11 mouse cellular contexts compared by ENCODE assay signal in the genomic region with DNA sequence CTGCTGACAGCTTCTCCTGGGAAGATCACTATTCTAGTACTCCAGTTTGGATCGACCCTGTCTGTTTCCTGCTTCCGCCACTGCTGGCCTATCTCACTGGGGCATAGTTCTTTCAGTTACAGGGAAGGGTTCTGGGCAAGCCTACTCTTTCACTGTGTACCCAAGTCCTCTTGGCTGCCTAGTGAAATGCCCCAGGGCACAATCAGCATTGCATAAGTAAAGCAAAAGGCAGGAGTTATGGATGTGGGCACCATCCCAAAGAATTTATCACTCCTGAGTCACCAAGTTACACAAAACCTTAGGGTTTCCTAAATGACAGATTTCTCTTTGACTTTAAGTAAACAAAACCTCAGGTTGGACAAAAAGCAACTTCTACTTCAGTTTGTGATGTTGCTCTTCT. TPM values are rescaled to one million over a fixed set of nuclear protein-coding genes. Genes with fewer than 3 reads are reported as not detected.
A peak's percentile ranks its signal among the peaks of the same experiment; 100 is the strongest.
DNase-seq lines count a peak whose midpoint lies in the region; ATAC-seq and TF ChIP-seq lines count a peak whose summit lies in the region.
"Had no signal": no experiment of that assay in that cellular context is flagged by ENCODE, and none has a peak within 500 bp of the region (broad histone marks: within the 10 kb centered on the region; RNA-seq: fewer than 3 reads in every experiment).

No protein-coding gene starts in this region.

- no peak overlapping the region for H3K9ac ChIP-seq in heart, adult 2 months (ENCODE audit: low read depth, low read length)
- no peak overlapping the region for H3K9ac ChIP-seq in heart, embryonic 12.5 days
- H3K9ac ChIP-seq in midbrain, embryonic 11.5 days (ENCODE audit: low read length) = no peak overlapping the region
- H3K9ac ChIP-seq in intestine, postnatal 0 days (ENCODE audit: low read depth, low read length) = no peak overlapping the region
- no peak overlapping the region for H3K9ac ChIP-seq in stomach, embryonic 16.5 days (ENCODE audit: low read length)
- H3K9ac ChIP-seq: embryonic facial prominence, embryonic 13.5 days; limb, embryonic 13.5 days had no signal

- TF ChIP-seq CTCF in heart, adult 2 months (IDR thresholded peaks at IDR 0.05) = no peak
- TF ChIP-seq CTCF in intestine, postnatal 0 days (IDR thresholded peaks at IDR 0.05; ENCODE audit: low read depth) = no peak

- TF ChIP-seq EP300 in heart, adult 2 months (IDR thresholded peaks at IDR 0.05; ENCODE audit: insufficient read depth, low read depth, low read length) = no peak

- no peaks in the 10 kb centered on the region for H3K9me3 ChIP-seq in heart, embryonic 12.5 days (replicated peaks)
- no peaks in the 10 kb centered on the region for H3K9me3 ChIP-seq in midbrain, embryonic 11.5 days (ENCODE audit: control insufficient read depth, low read length)
- no peaks in the 10 kb centered on the region for H3K9me3 ChIP-seq in midbrain, embryonic 10.5 days (replicated peaks)
- H3K9me3 ChIP-seq in intestine, postnatal 0 days (ENCODE audit: control insufficient read depth) = no peaks in the 10 kb centered on the region
- no peaks in the 10 kb centered on the region for H3K9me3 ChIP-seq in stomach, embryonic 16.5 days (replicated peaks; ENCODE audit: control insufficient read depth, low read length)
- H3K9me3 ChIP-seq: embryonic facial prominence, embryonic 13.5 days; limb, embryonic 13.5 days had no signal

- DNase-seq in heart, adult 2 months = peak in 1 of 2 experiments; percentile 11
- peak; percentile 31 for DNase-seq in midbrain, embryonic 11.5 days (ENCODE audit: low spot score, missing footprints)
- DNase-seq in midbrain, embryonic 10.5 days (ENCODE audit: low spot score) = no peak
- no peak for DNase-seq in left cerebral cortex, postnatal 4 days
- DNase-seq in thymus, postnatal 10 days (ENCODE audit: low spot score in 2 of 2) = no peak
- DNase-seq: cerebellum, adult 8-10 months had no signal

- WGBS in heart, adult 2 months = 33% methylated on average over 2 of the region's 2 CpGs
- WGBS in heart, embryonic 12.5 days = 49% methylated on average over 2 of the region's 2 CpGs
- WGBS in midbrain, embryonic 11.5 days = 81% methylated on average over 2 of the region's 2 CpGs
- WGBS in midbrain, embryonic 10.5 days = 86% methylated on average over 2 of the region's 2 CpGs
- WGBS in intestine, postnatal 0 days = 34% methylated on average over 2 of the region's 2 CpGs
- 56% methylated on average over 2 of the region's 2 CpGs for WGBS in stomach, embryonic 16.5 days

- no peak overlapping the region for H3K4me3 ChIP-seq in heart, adult 2 months
- H3K4me3 ChIP-seq in heart, embryonic 12.5 days = no peak overlapping the region
- no peak overlapping the region for H3K4me3 ChIP-seq in midbrain, embryonic 11.5 days (ENCODE audit: low read depth, low read length)
- H3K4me3 ChIP-seq in midbrain, embryonic 10.5 days = no peak overlapping the region
- no peak overlapping the region for H3K4me3 ChIP-seq in intestine, postnatal 0 days (ENCODE audit: low read depth, low read length)
- no peak overlapping the region for H3K4me3 ChIP-seq in stomach, embryonic 16.5 days (replicated peaks; ENCODE audit: low read length)
- H3K4me3 ChIP-seq: embryonic facial prominence, embryonic 13.5 days; limb, embryonic 13.5 days had no signal

- H3K4me2 ChIP-seq in heart, embryonic 12.5 days = no peak overlapping the region
- no peak overlapping the region for H3K4me2 ChIP-seq in midbrain, embryonic 11.5 days
- no peak overlapping the region for H3K4me2 ChIP-seq in intestine, postnatal 0 days (replicated peaks; ENCODE audit: low read depth)
- H3K4me2 ChIP-seq in stomach, embryonic 16.5 days (ENCODE audit: low read depth, low read length) = no peak overlapping the region
- H3K4me2 ChIP-seq: embryonic facial prominence, embryonic 13.5 days; limb, embryonic 13.5 days had no signal

- H3K79me2 ChIP-seq in heart, adult 2 months (replicated peaks; ENCODE audit: control insufficient read depth, insufficient read depth, low read length) = no peaks in the 10 kb centered on the region

- TF ChIP-seq POLR2A in heart, adult 2 months (IDR thresholded peaks at IDR 0.05; ENCODE audit: insufficient read depth, low read depth, low read length) = no peak

- ATAC-seq in heart, embryonic 12.5 days (ENCODE audit: insufficient number of reproducible peaks, low FRiP score) = no peak
- no peak for ATAC-seq in midbrain, embryonic 11.5 days (ENCODE audit: low FRiP score)
- peak; percentile 60 for ATAC-seq in intestine, postnatal 0 days
- peak; percentile 74 for ATAC-seq in stomach, embryonic 16.5 days (ENCODE audit: insufficient read depth, low FRiP score)

- peaks cover 5% of the 10 kb centered on the region; the same call in 1 of the 2 replicates for H3K4me1 ChIP-seq in heart, adult 2 months (ENCODE audit: control insufficient read depth, insufficient read depth, low read length)
- peaks cover 24% of the 10 kb centered on the region for H3K4me1 ChIP-seq in heart, embryonic 12.5 days (replicated peaks)
- H3K4me1 ChIP-seq in midbrain, embryonic 11.5 days (ENCODE audit: control insufficient read depth, insufficient read depth, low read length) = no peaks in the 10 kb centered on the region; the same call in 1 of the 2 replicates
- H3K4me1 ChIP-seq in midbrain, embryonic 10.5 days = peaks cover 17% of the 10 kb centered on the region
- peaks cover 11% of the 10 kb centered on the region; the same call in 1 of the 2 replicates for H3K4me1 ChIP-seq in intestine, postnatal 0 days (replicated peaks; ENCODE audit: control insufficient read depth, insufficient read depth, low read length)
- peaks cover 21% of the 10 kb centered on the region for H3K4me1 ChIP-seq in stomach, embryonic 16.5 days (ENCODE audit: control insufficient read depth, insufficient read depth, low read length)
- H3K4me1 ChIP-seq: limb, embryonic 13.5 days had no signal

- peaks cover 5% of the 10 kb centered on the region for H3K36me3 ChIP-seq in heart, adult 2 months (ENCODE audit: control insufficient read depth, insufficient read depth, low read length)
- no peaks in the 10 kb centered on the region for H3K36me3 ChIP-seq in heart, embryonic 12.5 days
- no peaks in the 10 kb centered on the region for H3K36me3 ChIP-seq in midbrain, embryonic 11.5 days (ENCODE audit: control insufficient read depth, insufficient read depth, low read length)
- no peaks in the 10 kb centered on the region for H3K36me3 ChIP-seq in midbrain, embryonic 10.5 days
- no peaks in the 10 kb centered on the region for H3K36me3 ChIP-seq in intestine, postnatal 0 days (ENCODE audit: control insufficient read depth, insufficient read depth)
- H3K36me3 ChIP-seq in stomach, embryonic 16.5 days (ENCODE audit: control insufficient read depth, insufficient read depth, low read length) = no peaks in the 10 kb centered on the region
- H3K36me3 ChIP-seq: embryonic facial prominence, embryonic 13.5 days; limb, embryonic 13.5 days had no signal

- H3K27me3 ChIP-seq in heart, adult 2 months (ENCODE audit: control insufficient read depth, insufficient read depth, low read length) = no peaks in the 10 kb centered on the region
- H3K27me3 ChIP-seq in heart, embryonic 12.5 days (replicated peaks) = no peaks in the 10 kb centered on the region
- H3K27me3 ChIP-seq in midbrain, embryonic 11.5 days (ENCODE audit: control insufficient read depth, insufficient read depth, low read length) = no peaks in the 10 kb centered on the region
- H3K27me3 ChIP-seq in midbrain, embryonic 10.5 days (ENCODE audit: low read depth, poor library complexity, severe bottlenecking) = peaks cover 24% of the 10 kb centered on the region
- H3K27me3 ChIP-seq in intestine, postnatal 0 days (replicated peaks; ENCODE audit: control insufficient read depth, insufficient read depth, low read length) = no peaks in the 10 kb centered on the region
- H3K27me3 ChIP-seq in stomach, embryonic 16.5 days (ENCODE audit: control insufficient read depth, insufficient read depth, low read length) = no peaks in the 10 kb centered on the region

- intact Hi-C loops in heart, adult 2 months (cut with DNase I) = no loop called here
- intact Hi-C loops in left cerebral cortex, postnatal 4 days (cut with DNase I) = no loop called here

- H3K27ac ChIP-seq in heart, adult 2 months = peak overlapping the region; percentile 41
- no peak overlapping the region for H3K27ac ChIP-seq in heart, embryonic 12.5 days (ENCODE audit: poor library complexity, severe bottlenecking)
- H3K27ac ChIP-seq in midbrain, embryonic 11.5 days (ENCODE audit: low read depth, low read length) = no peak overlapping the region
- no peak overlapping the region for H3K27ac ChIP-seq in midbrain, embryonic 10.5 days (replicated peaks)
- H3K27ac ChIP-seq in intestine, postnatal 0 days (ENCODE audit: low read depth, low read length) = peak overlapping the region; percentile 78
- H3K27ac ChIP-seq in stomach, embryonic 16.5 days (ENCODE audit: low read length) = peak overlapping the region; percentile 87
- H3K27ac ChIP-seq: embryonic facial prominence, embryonic 13.5 days; limb, embryonic 13.5 days had no signal

RNA-seq across cellular contexts. Expression of a gene that starts 6.3 kb away (rescaled TPM):
- 100 to 1,000 TPM; 274 to 351 TPM for total RNA-seq in heart, adult 2 months (2021)
- polyA plus RNA-seq in heart, adult 2 months (2012; rRNA removed) = 788 and 868 TPM in 2 replicates
- 108 TPM in 2 replicates for polyA plus RNA-seq in heart, embryonic 12.5 days (2016; fragmentation: Nextera tagmentation; extraction: Ambion mirVana)
- polyA plus RNA-seq in midbrain, embryonic 11.5 days (2014; fragmentation: Nextera tagmentation; extraction: Ambion mirVana) = 58.9 and 60.8 TPM in 2 replicates
- 63.5 and 66.2 TPM in 2 replicates for polyA plus RNA-seq in midbrain, embryonic 10.5 days (2016; fragmentation: Nextera tagmentation; extraction: Ambion mirVana)
- 305 and 323 TPM in 2 replicates for polyA plus RNA-seq in intestine, postnatal 0 days (2015; fragmentation: Nextera tagmentation; extraction: Ambion mirVana)
- polyA plus RNA-seq in stomach, embryonic 16.5 days (2015; fragmentation: Nextera tagmentation; extraction: Ambion mirVana) = 212 and 275 TPM in 2 replicates
- total RNA-seq in left cerebral cortex, postnatal 4 days (2021) = 100 to 1,000 TPM; 119 to 121 TPM

RNA-seq across cellular contexts. Expression of a gene that starts 37.5 kb away (rescaled TPM):
- 10 to 100 TPM; 18.4 to 20.4 TPM for total RNA-seq in heart, adult 2 months (2021)
- polyA plus RNA-seq in heart, adult 2 months (2012; rRNA removed) = 31.5 and 49.6 TPM in 2 replicates
- polyA plus RNA-seq in heart, embryonic 12.5 days (2016; fragmentation: Nextera tagmentation; extraction: Ambion mirVana) = 27.1 and 27.6 TPM in 2 replicates
- 33.4 and 36.5 TPM in 2 replicates for polyA plus RNA-seq in midbrain, embryonic 11.5 days (2014; fragmentation: Nextera tagmentation; extraction: Ambion mirVana)
- 42.6 and 46.5 TPM in 2 replicates for polyA plus RNA-seq in midbrain, embryonic 10.5 days (2016; fragmentation: Nextera tagmentation; extraction: Ambion mirVana)
- polyA plus RNA-seq in intestine, postnatal 0 days (2015; fragmentation: Nextera tagmentation; extraction: Ambion mirVana) = 185 and 214 TPM in 2 replicates
- polyA plus RNA-seq in stomach, embryonic 16.5 days (2015; fragmentation: Nextera tagmentation; extraction: Ambion mirVana) = 84.8 and 85.6 TPM in 2 replicates
- 10 to 100 TPM; 36.0 to 40.7 TPM for total RNA-seq in left cerebral cortex, postnatal 4 days (2021)

Comparison
In these comparisons a context has a peak if more than half of its experiments do, and no peak if none do; other contexts are left out.
1. H3K27ac ChIP-seq: peak in heart, adult 2 months (single experiment), intestine, postnatal 0 days (single experiment) and stomach, embryonic 16.5 days (single experiment); none in heart, embryonic 12.5 days (single experiment), midbrain, embryonic 11.5 days (single experiment) and midbrain, embryonic 10.5 days (single experiment).
2. ATAC-seq: peak in intestine, postnatal 0 days (single experiment) and stomach, embryonic 16.5 days (single experiment); none in heart, embryonic 12.5 days (single experiment) and midbrain, embryonic 11.5 days (single experiment).